ENCODE assay signal across 17 mouse cellular contexts in genomic region chr5:140371671-140372070, GRCm38 (mm10). TPM values are rescaled to one million over a fixed set of nuclear protein-coding genes. Genes with fewer than 3 reads are reported as not detected.
DNase-seq lines count a peak whose midpoint lies in the region; ATAC-seq and TF ChIP-seq lines count a peak whose summit lies in the region.
"Had no signal": no experiment of that assay in that cellular context is flagged by ENCODE, and none has a peak within 500 bp of the region (broad histone marks: within the 10 kb centered on the region; RNA-seq: fewer than 3 reads in every experiment).

No protein-coding gene starts in this region.

- H3K27me3 ChIP-seq in liver, embryonic 12.5 days (replicated peaks) = no peaks in the 10 kb centered on the region
- H3K27me3 ChIP-seq: CH12.LX; embryonic facial prominence, embryonic 13.5 days; heart, embryonic 12.5 days; midbrain, embryonic 15.5 days had no signal

- WGBS in liver, embryonic 12.5 days (ENCODE audit: insufficient replicate concordance) = 77% methylated on average over 3 of the region's 3 CpGs

- ATAC-seq in liver, embryonic 12.5 days = no peak
- ATAC-seq: midbrain, embryonic 15.5 days had no signal

- TF ChIP-seq CTCF in left cerebral cortex, adult 2 months (IDR thresholded peaks at IDR 0.05) = no peak

- no peaks in the 10 kb centered on the region for H3K9me3 ChIP-seq in liver, embryonic 12.5 days (replicated peaks)
- H3K9me3 ChIP-seq: embryonic facial prominence, embryonic 13.5 days; heart, embryonic 12.5 days; midbrain, embryonic 15.5 days had no signal

- no peak overlapping the region for H3K4me3 ChIP-seq in liver, embryonic 12.5 days
- H3K4me3 ChIP-seq in left cerebral cortex, adult 2 months = no peak overlapping the region
- H3K4me3 ChIP-seq: embryonic facial prominence, embryonic 13.5 days; heart, embryonic 12.5 days; midbrain, embryonic 15.5 days had no signal

- H3K9ac ChIP-seq in liver, embryonic 12.5 days = no peak overlapping the region
- H3K9ac ChIP-seq: embryonic facial prominence, embryonic 13.5 days; heart, embryonic 12.5 days; midbrain, embryonic 15.5 days had no signal

- peaks cover 43% of the 10 kb centered on the region for H3K4me1 ChIP-seq in liver, embryonic 12.5 days

- intact Hi-C loops in left cerebral cortex, adult 2 months (cut with DNase I) = no loop called here

- H3K27ac ChIP-seq in liver, embryonic 12.5 days = peak overlapping the region; percentile 17; the same call in 1 of the 2 replicates
- no peak overlapping the region for H3K27ac ChIP-seq in left cerebral cortex, adult 2 months
- H3K27ac ChIP-seq: embryonic facial prominence, embryonic 13.5 days; midbrain, embryonic 15.5 days had no signal

- no peak overlapping the region for H3K4me2 ChIP-seq in liver, embryonic 12.5 days
- H3K4me2 ChIP-seq: embryonic facial prominence, embryonic 13.5 days; heart, embryonic 12.5 days; midbrain, embryonic 15.5 days had no signal

- H3K36me3 ChIP-seq in liver, embryonic 12.5 days = peaks cover 4% of the 10 kb centered on the region; the same call in 1 of the 2 replicates
- H3K36me3 ChIP-seq: embryonic facial prominence, embryonic 13.5 days; heart, embryonic 12.5 days; midbrain, embryonic 15.5 days had no signal

- DNase-seq in liver = no peak
- peak; percentile 59 to 84 for DNase-seq in layer of hippocampus, adult 18-20 months (ENCODE audit: low spot score in 2 of 2)
- DNase-seq in left cerebral cortex, adult 2 months (ENCODE audit: extremely low spot score in 1 of 2, low spot score in 2 of 2) = peak; percentile 16 to 32
- peak; percentile 37 for DNase-seq in right cerebral cortex, postnatal 25 days
- no peak for DNase-seq in heart, adult 18-20 months
- DNase-seq in cerebellum, postnatal 14 days = no peak
- DNase-seq in spleen, postnatal 14 days (ENCODE audit: low spot score in 2 of 2) = no peak
- DNase-seq: adrenal gland, postnatal 25 days; cerebellum, adult 8-10 months; kidney, adult 8-10 months; lung, postnatal 10 days; thymus, adult 18-20 months had no signal

RNA-seq across cellular contexts. Expression of gene Snx8, which starts 17.4 kb away (rescaled TPM):
- polyA plus RNA-seq in liver, embryonic 12.5 days (2016; fragmentation: Nextera tagmentation; extraction: Ambion mirVana) = 11.9 and 14.0 TPM in 2 replicates
- 10 to 100 TPM; 11.3 to 12.2 TPM for total RNA-seq in layer of hippocampus, adult 18-20 months (2021)
- 10 to 100 TPM; 10.9 to 12.7 TPM for total RNA-seq in left cerebral cortex, adult 2 months (2021)
- total RNA-seq in heart, adult 18-20 months (2021) = 10 to 100 TPM; 15.3 to 17.3 TPM

RNA-seq across cellular contexts. Expression of gene Mrm2, which starts 40.0 kb away (rescaled TPM):
- polyA plus RNA-seq in liver, embryonic 12.5 days (2016; fragmentation: Nextera tagmentation; extraction: Ambion mirVana) = 12.0 and 14.7 TPM in 2 replicates
- total RNA-seq in layer of hippocampus, adult 18-20 months (2021) = 10 to 100 TPM in 1 of 2 experiments, 1 to 10 TPM in 1; 9.0 to 11.8 TPM
- total RNA-seq in left cerebral cortex, adult 2 months (2021) = 10 to 100 TPM in 1 of 2 experiments, 1 to 10 TPM in 1; 9.1 to 11.1 TPM
- 10 to 100 TPM; 13.7 to 14.4 TPM for total RNA-seq in heart, adult 18-20 months (2021)

RNA-seq across cellular contexts. Expression of gene Eif3b, which starts 47.5 kb away (rescaled TPM):
- 217 and 229 TPM in 2 replicates for polyA plus RNA-seq in liver, embryonic 12.5 days (2016; fragmentation: Nextera tagmentation; extraction: Ambion mirVana)
- total RNA-seq in layer of hippocampus, adult 18-20 months (2021) = 10 to 100 TPM; 90.4 to 96.3 TPM
- total RNA-seq in left cerebral cortex, adult 2 months (2021) = 10 to 100 TPM; 91.5 to 92.9 TPM
- total RNA-seq in heart, adult 18-20 months (2021) = 10 to 100 TPM; 97.4 to 97.6 TPM

RNA-seq across cellular contexts. Expression of gene Nudt1, which starts 50.2 kb away (rescaled TPM):
- 34.6 and 36.3 TPM in 2 replicates for polyA plus RNA-seq in liver, embryonic 12.5 days (2016; fragmentation: Nextera tagmentation; extraction: Ambion mirVana)
- total RNA-seq in layer of hippocampus, adult 18-20 months (2021) = 1 to 10 TPM; 4.0 to 5.1 TPM
- 1 to 10 TPM; 4.6 to 6.8 TPM for total RNA-seq in left cerebral cortex, adult 2 months (2021)
- total RNA-seq in heart, adult 18-20 months (2021) = 10 to 100 TPM; 10.1 to 13.0 TPM

RNA-seq across cellular contexts. Expression of gene Mad1l1, which starts 50.3 kb away (rescaled TPM):
- polyA plus RNA-seq in liver, embryonic 12.5 days (2016; fragmentation: Nextera tagmentation; extraction: Ambion mirVana) = 31.0 and 33.6 TPM in 2 replicates
- 10 to 100 TPM; 14.1 to 16.9 TPM for total RNA-seq in layer of hippocampus, adult 18-20 months (2021)
- 10 to 100 TPM; 14.1 to 17.6 TPM for total RNA-seq in left cerebral cortex, adult 2 months (2021)
- total RNA-seq in heart, adult 18-20 months (2021) = 1 to 10 TPM; 8.4 to 8.5 TPM

Comparison
In these comparisons a context has a peak if more than half of its experiments do, and no peak if none do; other contexts are left out.
1. DNase-seq: peak in layer of hippocampus, adult 18-20 months (2 of 2), left cerebral cortex, adult 2 months (2 of 2) and right cerebral cortex, postnatal 25 days (single experiment); none in liver (single experiment), heart, adult 18-20 months (0 of 2), cerebellum, postnatal 14 days (0 of 2) and spleen, postnatal 14 days (0 of 2).